Mouse (Mus musculus): ENCODE data around the gene Cdc37l1. TPM values are rescaled to one million over a fixed set of nuclear protein-coding genes. Genes with fewer than 3 reads are reported as not detected.
A peak's percentile ranks its signal among the peaks of the same experiment; 100 is the strongest.

Gene Cdc37l1
- polyA plus RNA-seq, 1 experiment from 2014 or later: 9.3 TPM

DNA sequence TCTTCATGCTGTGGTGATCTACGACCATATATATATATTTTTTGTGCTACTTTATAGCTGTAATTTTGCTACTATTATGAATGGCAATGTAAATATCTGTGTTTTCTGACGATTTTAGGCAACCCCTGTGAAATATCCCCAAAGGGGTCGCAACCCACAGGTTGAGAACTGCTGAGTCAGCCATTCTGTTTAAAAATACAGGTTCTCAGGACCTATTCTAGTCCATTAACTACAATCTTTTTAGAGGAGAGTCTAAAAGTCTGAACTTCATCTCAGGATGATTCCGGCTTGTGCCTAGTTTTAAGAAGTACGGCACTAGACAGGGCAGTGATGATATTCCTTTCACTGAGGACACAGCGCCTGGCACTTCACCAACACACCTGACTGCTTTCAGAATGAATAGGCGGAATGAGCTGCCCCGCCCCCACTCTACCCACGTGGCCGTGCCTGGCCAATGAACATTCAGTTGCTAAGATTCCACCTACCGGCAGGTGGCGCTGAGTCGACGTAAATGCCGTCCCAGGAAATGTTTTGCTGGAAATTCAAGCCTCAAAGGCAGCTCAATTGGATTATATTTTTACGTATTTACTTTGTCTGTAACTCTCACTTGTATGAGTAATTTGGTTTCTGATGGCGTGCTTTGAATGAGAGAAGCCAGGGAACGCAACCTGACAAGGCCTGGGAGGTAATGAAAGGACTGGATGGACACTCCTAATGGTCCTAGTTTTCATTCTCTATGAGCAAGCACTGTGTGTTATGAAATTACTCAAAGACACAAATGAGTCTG is 73.6 kb downstream of the Cdc37l1 start:
- ATAC-seq (ENCODE audit: insufficient read depth): peak; percentile 55
- H3K4me1 ChIP-seq (replicated peaks): peaks cover 47% of the 10 kb centered on the region
- peak overlapping the region; percentile 62 for H3K9ac ChIP-seq
- H3K27ac ChIP-seq (replicated peaks): peak overlapping the region; percentile 98
- peak overlapping the region; percentile 67 for H3K4me2 ChIP-seq
- H3K4me3 ChIP-seq (replicated peaks): peak overlapping the region; percentile 42
- H3K27me3 ChIP-seq: no peaks in the 10 kb centered on the region
- 8% methylated on average over 18 of the region's 18 CpGs for WGBS (ENCODE audit: insufficient replicate concordance)
- H3K9me3 ChIP-seq (replicated peaks): no peaks in the 10 kb centered on the region
- H3K36me3 ChIP-seq (replicated peaks): no peaks in the 10 kb centered on the region

DNA sequence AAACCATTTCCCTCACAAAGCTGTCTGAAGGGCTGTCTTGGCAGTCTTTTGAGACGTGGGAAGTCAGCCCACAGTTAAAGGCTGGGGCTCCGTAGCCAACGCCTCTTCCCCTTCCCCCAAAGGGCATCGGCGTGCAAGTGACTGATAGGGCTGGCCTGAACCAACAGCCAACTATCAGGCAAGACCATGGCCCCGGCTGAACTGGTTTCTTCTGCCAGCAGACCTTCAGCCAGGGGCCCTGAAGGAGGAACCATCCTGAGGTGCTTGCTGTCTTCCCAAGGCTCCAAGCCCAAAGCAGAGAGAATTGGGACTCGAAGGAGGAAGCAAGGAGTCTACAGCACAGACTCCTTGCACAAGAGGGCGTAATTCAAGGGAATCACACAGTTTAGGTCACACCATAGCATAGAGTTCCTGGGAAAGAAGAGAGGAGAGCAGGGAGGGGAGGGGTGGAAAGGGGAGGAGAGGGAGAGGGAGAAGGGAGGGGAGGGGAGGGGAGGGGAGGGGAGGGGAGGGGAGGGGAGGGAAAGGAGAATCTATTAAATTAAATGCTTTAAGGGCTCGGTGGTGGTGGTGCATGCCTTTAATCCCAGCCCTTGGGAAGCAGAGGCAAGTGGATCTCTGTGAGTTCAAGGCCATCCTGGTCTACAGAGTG is 74.4 kb downstream of the Cdc37l1 start:
- Histone ChIP-seq H3K27me3 (no peaks in the 10 kb centered on the region), H3K4me1 (replicated peaks) (peaks cover 53% of the 10 kb centered on the region), H3K4me2 (peak overlapping the region; percentile 67), H3K4me3 (replicated peaks) (peak overlapping the region; percentile 42), H3K9ac (peak overlapping the region; percentile 62), H3K27ac (replicated peaks) (peak overlapping the region; percentile 98), H3K9me3 (replicated peaks) (no peaks in the 10 kb centered on the region), H3K36me3 (replicated peaks) (peaks cover 4% of the 10 kb centered on the region; the same call in 1 of the 2 replicates)
- 12% methylated on average over 9 of the region's 9 CpGs for WGBS (ENCODE audit: insufficient replicate concordance)
- ATAC-seq (ENCODE audit: insufficient read depth): peak; percentile 92

GRCm38 (mm10) chr19:29066981-29067471 is 76.9 kb downstream of the Cdc37l1 start:
- H3K36me3 ChIP-seq (replicated peaks): peaks cover 16% of the 10 kb centered on the region
- WGBS (ENCODE audit: insufficient replicate concordance): 5% methylated on average over 11 of the region's 11 CpGs
- H3K9me3 ChIP-seq (replicated peaks): no peaks in the 10 kb centered on the region
- peak overlapping the region; percentile 74 for H3K4me3 ChIP-seq (replicated peaks)
- peak overlapping the region; percentile 98 for H3K27ac ChIP-seq (replicated peaks)
- H3K9ac ChIP-seq: peak overlapping the region; percentile 83
- peak; percentile 66 for ATAC-seq (ENCODE audit: insufficient read depth)
- H3K27me3 ChIP-seq: no peaks in the 10 kb centered on the region
- H3K4me1 ChIP-seq (replicated peaks): peaks cover 70% of the 10 kb centered on the region
- H3K4me2 ChIP-seq: peak overlapping the region; percentile 78

DNA sequence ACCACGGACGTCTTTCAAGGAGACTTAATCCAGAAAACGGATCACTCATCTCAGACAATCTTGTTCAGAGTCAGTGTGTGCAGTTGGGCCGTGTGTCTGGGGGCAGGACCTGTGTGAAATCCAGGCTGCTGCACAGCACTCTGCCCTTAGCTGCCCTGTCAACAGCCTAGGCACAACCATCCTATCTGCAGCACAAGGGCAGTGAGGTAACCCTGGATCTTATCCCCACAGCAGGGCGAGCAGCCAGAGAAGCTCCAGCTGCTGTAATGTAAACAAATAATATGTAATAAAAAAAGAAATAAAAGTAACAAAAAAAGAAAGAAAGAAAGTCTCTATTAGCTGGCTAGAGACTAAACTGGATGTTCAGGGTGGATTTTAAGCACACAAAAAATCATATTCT is 79.0 kb downstream of the Cdc37l1 start:
- no peak for ATAC-seq (ENCODE audit: insufficient read depth)
- Histone ChIP-seq H3K4me2 (peak overlapping the region; percentile 78), H3K9ac (peak overlapping the region; percentile 37; the same call in 1 of the 2 replicates), H3K9me3 (replicated peaks) (no peaks in the 10 kb centered on the region), H3K4me1 (replicated peaks) (peaks cover 56% of the 10 kb centered on the region), H3K27ac (replicated peaks) (peak overlapping the region; percentile 67), H3K4me3 (replicated peaks) (peak overlapping the region; percentile 74), H3K36me3 (replicated peaks) (peaks cover 35% of the 10 kb centered on the region), H3K27me3 (no peaks in the 10 kb centered on the region)
- WGBS (ENCODE audit: insufficient replicate concordance): 61% methylated on average over 5 of the region's 5 CpGs

- H3K4me3 ChIP-seq (replicated peaks): no peak overlapping the region
- no peaks in the 10 kb centered on the region for H3K9me3 ChIP-seq (replicated peaks)
- no peak for ATAC-seq (ENCODE audit: insufficient read depth)
- H3K4me1 ChIP-seq (replicated peaks): peaks cover 14% of the 10 kb centered on the region
- no peaks in the 10 kb centered on the region for H3K27me3 ChIP-seq
- H3K36me3 ChIP-seq (replicated peaks): peaks cover 51% of the 10 kb centered on the region
- WGBS (ENCODE audit: insufficient replicate concordance): 90% methylated on average over 6 of the region's 6 CpGs
- no peak overlapping the region for H3K9ac ChIP-seq
- no peak overlapping the region for H3K27ac ChIP-seq (replicated peaks)
- H3K4me2 ChIP-seq: no peak overlapping the region
Observed at GRCm38 (mm10) chr19:29074802-29075201, 84.7 kb downstream of the Cdc37l1 start.

Other genes starting within 250 kb of the Cdc37l1 start
- 0.07 and 0.08 TPM in 2 replicates for gene Slc1a1, start 155.3 kb upstream of the Cdc37l1 start, polyA plus RNA-seq (2015; fragmentation: Nextera tagmentation; extraction: Ambion mirVana)
- gene Plpp6, start 26.4 kb upstream of the Cdc37l1 start, polyA plus RNA-seq (2015; fragmentation: Nextera tagmentation; extraction: Ambion mirVana): 2.0 and 2.3 TPM in 2 replicates
- gene 4430402I18Rik, start 22.6 kb upstream of the Cdc37l1 start, polyA plus RNA-seq (2015; fragmentation: Nextera tagmentation; extraction: Ambion mirVana): 2.2 and 2.5 TPM in 2 replicates
- gene Ak3, start 57.6 kb downstream of the Cdc37l1 start, polyA plus RNA-seq (2015; fragmentation: Nextera tagmentation; extraction: Ambion mirVana): 44.9 and 45.7 TPM in 2 replicates
- 65.8 and 69.2 TPM in 2 replicates for gene Rcl1, start 111.0 kb downstream of the Cdc37l1 start, polyA plus RNA-seq (2015; fragmentation: Nextera tagmentation; extraction: Ambion mirVana)

Measured in liver, embryonic 15.5 days (tissue).